Mouse (Mus musculus) ES-CJ7 (cell line): Measurements from ENCODE around the gene Itga10.
"Not testable (repeated sequence)": the region's sequence is repeated elsewhere in the genome, so short reads cannot be mapped to it uniquely, and the experiment has no call there.

Experiments
- DNase-seq: peaks from one replicate; pipeline ENCODE4 v3.0.0; 2011; ENCODE audit warnings: low read depth, low spot score

The Itga10 gene

GRCm38 (mm10) chr3:96680269-96680956 is 35.0 kb downstream of the Itga10 start:
- DNase-seq, result no peak

- no peak for DNase-seq
Observed at GRCm38 (mm10) chr3:96683496-96683895, 38.1 kb downstream of the Itga10 start.

GRCm38 (mm10) chr3:96684151-96684821 is 38.9 kb downstream of the Itga10 start:
- DNase-seq, result no peak

- no peak for DNase-seq
Observed at GRCm38 (mm10) chr3:96684822-96685156, 39.4 kb downstream of the Itga10 start.

- not testable (repeated sequence) for DNase-seq
Observed at GRCm38 (mm10) chr3:96686057-96686456, 40.7 kb downstream of the Itga10 start.

GRCm38 (mm10) chr3:96688854-96689253 is 43.5 kb downstream of the Itga10 start:
- DNase-seq, result no peak

- DNase-seq, result peak; percentile 46
Observed at GRCm38 (mm10) chr3:96690298-96690697, 44.9 kb downstream of the Itga10 start.

GRCm38 (mm10) chr3:96692506-96692905 is 47.1 kb downstream of the Itga10 start:
- DNase-seq, result peak; percentile 78

- DNase-seq, result no peak
Observed at GRCm38 (mm10) chr3:96693579-96693978, 48.2 kb downstream of the Itga10 start.

- peak; percentile 82 for DNase-seq
Observed at GRCm38 (mm10) chr3:96696198-96696765, 50.9 kb downstream of the Itga10 start, which contains the start of gene Pias3. TSS of gene Pias3 (plus strand) at chr3:96696384.

GRCm38 (mm10) chr3:96696766-96697732 is 51.7 kb downstream of the Itga10 start:
- DNase-seq, result peak; percentile 88

GRCm38 (mm10) chr3:96698993-96699690 is 53.8 kb downstream of the Itga10 start:
- no peak for DNase-seq

- peak; percentile 58 for DNase-seq
Observed at GRCm38 (mm10) chr3:96700376-96700775, 55.0 kb downstream of the Itga10 start.

GRCm38 (mm10) chr3:96701003-96701402 is 55.6 kb downstream of the Itga10 start:
- no peak for DNase-seq

GRCm38 (mm10) chr3:96704778-96705177 is 59.4 kb downstream of the Itga10 start:
- no peak for DNase-seq

- no peak for DNase-seq
Observed at GRCm38 (mm10) chr3:96706217-96706616, 60.8 kb downstream of the Itga10 start.

GRCm38 (mm10) chr3:96706984-96707383 is 61.6 kb downstream of the Itga10 start:
- DNase-seq, result no peak

- peak; percentile 63 for DNase-seq
Observed at GRCm38 (mm10) chr3:96707903-96708683, 62.7 kb downstream of the Itga10 start, which contains the start of gene Nudt17. TSS of gene Nudt17 (minus strand) at chr3:96708562.

GRCm38 (mm10) chr3:96708684-96709064 is 63.3 kb downstream of the Itga10 start:
- no peak for DNase-seq
